Comparison of ENCODE assay signal across 11 mouse cellular contexts in the genomic region with DNA sequence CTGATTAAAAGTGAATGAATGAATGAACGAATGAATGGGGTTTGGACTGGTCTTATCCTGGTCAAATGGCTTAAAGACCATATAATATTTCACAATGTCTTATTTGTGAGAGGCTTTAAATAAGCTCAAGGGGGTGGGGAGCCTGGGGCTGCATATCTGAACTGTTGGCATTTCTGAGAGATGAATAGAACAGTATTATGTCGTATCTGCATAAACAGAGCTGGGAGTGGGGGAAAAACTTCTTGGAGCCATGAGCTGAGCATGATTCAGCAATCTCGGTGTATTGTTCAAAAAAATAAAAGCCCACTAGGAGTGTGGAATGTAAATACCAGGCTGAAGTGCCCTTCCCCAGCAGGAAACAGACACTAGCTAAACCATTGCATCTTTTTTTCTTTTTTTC.
DNase-seq lines count a peak whose midpoint lies in the region; ATAC-seq and TF ChIP-seq lines count a peak whose summit lies in the region.
"Had no signal": no experiment of that assay in that cellular context is flagged by ENCODE, and none has a peak within 500 bp of the region (broad histone marks: within the 10 kb centered on the region; RNA-seq: fewer than 3 reads in every experiment).

No protein-coding gene starts in this region.

- H3K4me3 ChIP-seq in intestine, embryonic 15.5 days (replicated peaks), result no peak overlapping the region
- H3K4me3 ChIP-seq in intestine, embryonic 16.5 days (ENCODE audit: low read length), result no peak overlapping the region
- H3K4me3 ChIP-seq in forebrain, embryonic 13.5 days, result no peak overlapping the region
- H3K4me3 ChIP-seq in midbrain, embryonic 14.5 days (replicated peaks; ENCODE audit: low read depth, low read length), result no peak overlapping the region
- H3K4me3 ChIP-seq: heart, embryonic 15.5 days had no signal

- H3K27me3 ChIP-seq in intestine, embryonic 15.5 days (replicated peaks), result no peaks in the 10 kb centered on the region
- no peaks in the 10 kb centered on the region for H3K27me3 ChIP-seq in intestine, embryonic 16.5 days (replicated peaks; ENCODE audit: control insufficient read depth, insufficient read depth, low read length)
- H3K27me3 ChIP-seq in Patski, result no peaks in the 10 kb centered on the region
- no peaks in the 10 kb centered on the region for H3K27me3 ChIP-seq in forebrain, embryonic 13.5 days
- H3K27me3 ChIP-seq in midbrain, embryonic 14.5 days (ENCODE audit: control insufficient read depth, insufficient read depth, low read length), result no peaks in the 10 kb centered on the region
- H3K27me3 ChIP-seq: heart, embryonic 15.5 days had no signal

- H3K4me1 ChIP-seq in intestine, embryonic 15.5 days (replicated peaks), result no peaks in the 10 kb centered on the region
- no peaks in the 10 kb centered on the region for H3K4me1 ChIP-seq in intestine, embryonic 16.5 days (ENCODE audit: control insufficient read depth, insufficient read depth, low read length)
- H3K4me1 ChIP-seq in forebrain, embryonic 13.5 days, result 0 out of 2 replicates have a peak, but pooled peaks cover 7% of the 10 kb centered on the region
- H3K4me1 ChIP-seq in midbrain, embryonic 14.5 days (ENCODE audit: control insufficient read depth, insufficient read depth, low read length), result no peaks in the 10 kb centered on the region
- H3K4me1 ChIP-seq: heart, embryonic 15.5 days had no signal

- DNase-seq in Patski (ENCODE audit: low read depth, low spot score) (no peak), adipocyte (ENCODE audit: low spot score) (no peak)
- peak; percentile 39 for DNase-seq in midbrain, embryonic 14.5 days
- DNase-seq in gastrocnemius, adult 18-20 months (ENCODE audit: low spot score), result no peak
- no peak for DNase-seq in cerebellum, adult 18-20 months
- DNase-seq: cerebellum, adult 8-10 months; liver had no signal

- WGBS in intestine, embryonic 15.5 days, result 34% methylated on average over 3 of the region's 3 CpGs
- WGBS in intestine, embryonic 16.5 days, result 37% methylated on average over 3 of the region's 3 CpGs
- 16% methylated on average over 3 of the region's 3 CpGs for WGBS in forebrain, embryonic 13.5 days
- WGBS in midbrain, embryonic 14.5 days, result 20% methylated on average over 3 of the region's 3 CpGs

- no peak overlapping the region for H3K4me2 ChIP-seq in intestine, embryonic 15.5 days (replicated peaks)
- H3K4me2 ChIP-seq in intestine, embryonic 16.5 days (ENCODE audit: low read depth, low read length), result no peak overlapping the region
- no peak overlapping the region for H3K4me2 ChIP-seq in forebrain, embryonic 13.5 days
- no peak overlapping the region for H3K4me2 ChIP-seq in midbrain, embryonic 14.5 days (ENCODE audit: low read length)
- H3K4me2 ChIP-seq: heart, embryonic 15.5 days had no signal

- H3K9ac ChIP-seq in intestine, embryonic 15.5 days, result no peak overlapping the region
- no peak overlapping the region for H3K9ac ChIP-seq in intestine, embryonic 16.5 days (ENCODE audit: low read depth, low read length)
- H3K9ac ChIP-seq in forebrain, embryonic 13.5 days, result no peak overlapping the region
- H3K9ac ChIP-seq in midbrain, embryonic 14.5 days (replicated peaks; ENCODE audit: low read length), result no peak overlapping the region
- H3K9ac ChIP-seq: heart, embryonic 15.5 days had no signal

- POLR2A ChIA-PET in Patski (lab: Charles Lee), result interaction anchor here (1.2 kb wide), 1 partner anchor 259 kb away, joined by 4 read pairs; no protein-coding TSS in a partner anchor

- no peaks in the 10 kb centered on the region for H3K36me3 ChIP-seq in intestine, embryonic 15.5 days
- H3K36me3 ChIP-seq in intestine, embryonic 16.5 days (ENCODE audit: control insufficient read depth, insufficient read depth, low read length), result no peaks in the 10 kb centered on the region
- no peaks in the 10 kb centered on the region for H3K36me3 ChIP-seq in forebrain, embryonic 13.5 days (ENCODE audit: poor library complexity, severe bottlenecking)
- no peaks in the 10 kb centered on the region for H3K36me3 ChIP-seq in midbrain, embryonic 14.5 days (ENCODE audit: control insufficient read depth, insufficient read depth, low read length)
- H3K36me3 ChIP-seq: heart, embryonic 15.5 days had no signal

- in situ Hi-C loops in Patski (cut with MboI; ENCODE audit: low pct_unique_long_range_greater_than_20kb), result no loop called here

- ATAC-seq in intestine, embryonic 15.5 days, result peak; percentile 23; the same call in 1 of the 2 replicates
- ATAC-seq in intestine, embryonic 16.5 days, result no peak
- ATAC-seq in Patski, result peak; percentile 76
- peak; percentile 59 for ATAC-seq in forebrain, embryonic 13.5 days
- no peak; the same call in 1 of the 2 replicates for ATAC-seq in midbrain, embryonic 14.5 days (ENCODE audit: low FRiP score, low TSS enrichment)

- no peak for TF ChIP-seq CTCF in Patski (IDR thresholded peaks at IDR 0.05)

- CTCF ChIA-PET in Patski (lab: Charles Lee), result interaction anchor here (1.1 to 1.5 kb wide), 2 partner anchors 9 to 41 kb away, joined by 3 to 4 read pairs; no protein-coding TSS in a partner anchor

- H3K9me3 ChIP-seq in intestine, embryonic 15.5 days, result no peaks in the 10 kb centered on the region
- H3K9me3 ChIP-seq in intestine, embryonic 16.5 days (ENCODE audit: control insufficient read depth, low read length), result no peaks in the 10 kb centered on the region
- H3K9me3 ChIP-seq in forebrain, embryonic 13.5 days (replicated peaks), result no peaks in the 10 kb centered on the region
- H3K9me3 ChIP-seq in midbrain, embryonic 14.5 days (ENCODE audit: control insufficient read depth, low read length), result no peaks in the 10 kb centered on the region
- H3K9me3 ChIP-seq: heart, embryonic 15.5 days had no signal

- H3K27ac ChIP-seq in intestine, embryonic 15.5 days, result no peak overlapping the region
- no peak overlapping the region for H3K27ac ChIP-seq in intestine, embryonic 16.5 days (ENCODE audit: low read length)
- H3K27ac ChIP-seq in forebrain, embryonic 13.5 days, result no peak overlapping the region
- no peak overlapping the region for H3K27ac ChIP-seq in midbrain, embryonic 14.5 days (replicated peaks; ENCODE audit: low read depth, low read length)
- H3K27ac ChIP-seq: heart, embryonic 15.5 days had no signal

Comparison
In these comparisons a context has a peak if more than half of its experiments do, and no peak if none do; other contexts are left out.
1. ATAC-seq: peak in intestine, embryonic 15.5 days (single experiment), Patski (single experiment) and forebrain, embryonic 13.5 days (single experiment); none in intestine, embryonic 16.5 days (single experiment) and midbrain, embryonic 14.5 days (single experiment).